Mouse (Mus musculus): Measurements from ENCODE around the gene Foxc2. TPM values are rescaled to one million over a fixed set of nuclear protein-coding genes. Genes with fewer than 3 reads are reported as not detected.

Gene Foxc2
- polyA plus RNA-seq (2014; fragmentation: Nextera tagmentation; extraction: Ambion mirVana): 3.2 and 4.2 TPM in 2 replicates

GRCm38 (mm10) chr8:121115948-121116347 is at the start of gene Foxc2:
TSS of gene Foxc2 (plus strand) at chr8:121116171.
- under 1% methylated on average over 25 of the region's 25 CpGs for WGBS
- Histone ChIP-seq H3K27ac (replicated peaks; ENCODE audit: low read depth, low read length) (no peak within 1 kb of the TSS; the same call in 1 of the 2 replicates), H3K9me3 (ENCODE audit: control insufficient read depth, low read length) (no peaks in the 10 kb centered on the region), H3K4me3 (ENCODE audit: low read depth, low read length) (peak within 1 kb of the TSS; percentile 50), H3K4me1 (ENCODE audit: control insufficient read depth, insufficient read depth, low read length) (peaks cover 28% of the 10 kb centered on the region), H3K4me2 (ENCODE audit: low read depth, severe bottlenecking) (peak within 1 kb of the TSS; percentile 88), H3K9ac (ENCODE audit: low read length) (peak within 1 kb of the TSS; percentile 63), H3K27me3 (ENCODE audit: control insufficient read depth, insufficient read depth, low read length) (peaks cover 61% of the 10 kb centered on the region), H3K36me3 (ENCODE audit: control insufficient read depth, insufficient read depth, low read length) (no peaks in the 10 kb centered on the region)
- DNase-seq (ENCODE audit: low spot score) (peak; percentile 90), ATAC-seq (ENCODE audit: insufficient number of reproducible peaks, low FRiP score, low TSS enrichment, low read depth) (peak; percentile 41; the same call in 1 of the 2 replicates)

GRCm38 (mm10) chr8:121071454-121071853 is 44.5 kb upstream of the Foxc2 start:
- H3K9ac ChIP-seq (ENCODE audit: low read length): no peak overlapping the region
- H3K36me3 ChIP-seq (ENCODE audit: control insufficient read depth, insufficient read depth, low read length): no peaks in the 10 kb centered on the region
- no peak overlapping the region for H3K4me3 ChIP-seq (ENCODE audit: low read depth, low read length)
- H3K4me2 ChIP-seq (ENCODE audit: low read depth, severe bottlenecking): no peak overlapping the region
- peaks cover 69% of the 10 kb centered on the region for H3K27me3 ChIP-seq (ENCODE audit: control insufficient read depth, insufficient read depth, low read length)
- DNase-seq (ENCODE audit: low spot score): peak; percentile 29
- H3K27ac ChIP-seq (replicated peaks; ENCODE audit: low read depth, low read length): no peak overlapping the region
- peaks cover 20% of the 10 kb centered on the region for H3K4me1 ChIP-seq (ENCODE audit: control insufficient read depth, insufficient read depth, low read length)
- H3K9me3 ChIP-seq (ENCODE audit: control insufficient read depth, low read length): no peaks in the 10 kb centered on the region
- ATAC-seq (ENCODE audit: insufficient number of reproducible peaks, low FRiP score, low TSS enrichment, low read depth): no peak
- 2% methylated on average over 12 of the region's 12 CpGs for whole genome bisulfite sequencing

- Histone ChIP-seq H3K27me3 (ENCODE audit: control insufficient read depth, insufficient read depth, low read length) (peaks cover 80% of the 10 kb centered on the region), H3K9me3 (ENCODE audit: control insufficient read depth, low read length) (no peaks in the 10 kb centered on the region), H3K9ac (ENCODE audit: low read length) (no peak overlapping the region), H3K4me1 (ENCODE audit: control insufficient read depth, insufficient read depth, low read length) (peaks cover 20% of the 10 kb centered on the region), H3K36me3 (ENCODE audit: control insufficient read depth, insufficient read depth, low read length) (no peaks in the 10 kb centered on the region), H3K27ac (replicated peaks; ENCODE audit: low read depth, low read length) (no peak overlapping the region), H3K4me3 (ENCODE audit: low read depth, low read length) (no peak overlapping the region; the same call in 1 of the 2 replicates), H3K4me2 (ENCODE audit: low read depth, severe bottlenecking) (no peak overlapping the region)
- WGBS: 16% methylated on average over 11 of the region's 11 CpGs
- DNase-seq (ENCODE audit: low spot score) (peak; percentile 42), ATAC-seq (ENCODE audit: insufficient number of reproducible peaks, low FRiP score, low TSS enrichment, low read depth) (no peak)
Observed at GRCm38 (mm10) chr8:121072406-121073130, 43.4 kb upstream of the Foxc2 start.

- Histone ChIP-seq H3K36me3 (ENCODE audit: control insufficient read depth, insufficient read depth, low read length) (no peaks in the 10 kb centered on the region), H3K27ac (replicated peaks; ENCODE audit: low read depth, low read length) (no peak overlapping the region), H3K27me3 (ENCODE audit: control insufficient read depth, insufficient read depth, low read length) (peaks cover 88% of the 10 kb centered on the region), H3K9me3 (ENCODE audit: control insufficient read depth, low read length) (no peaks in the 10 kb centered on the region), H3K9ac (ENCODE audit: low read length) (no peak overlapping the region), H3K4me2 (ENCODE audit: low read depth, severe bottlenecking) (peak overlapping the region; percentile 41), H3K4me1 (ENCODE audit: control insufficient read depth, insufficient read depth, low read length) (peaks cover 20% of the 10 kb centered on the region), H3K4me3 (ENCODE audit: low read depth, low read length) (peak overlapping the region; percentile 20)
- DNase-seq (ENCODE audit: low spot score) (peak; percentile 49), ATAC-seq (ENCODE audit: insufficient number of reproducible peaks, low FRiP score, low TSS enrichment, low read depth) (no peak)
- WGBS: under 1% methylated on average over 48 of the region's 48 CpGs
Observed at GRCm38 (mm10) chr8:121073174-121074107, 42.5 kb upstream of the Foxc2 start.

- no peak for DNase-seq (ENCODE audit: low spot score)
- no peak overlapping the region for H3K4me3 ChIP-seq (ENCODE audit: low read depth, low read length)
Observed at GRCm38 (mm10) chr8:121074108-121074847, 41.7 kb upstream of the Foxc2 start.

GRCm38 (mm10) chr8:121074848-121075145 is 41.2 kb upstream of the Foxc2 start:
- no peak overlapping the region for H3K9ac ChIP-seq (ENCODE audit: low read length)
- under 1% methylated on average over 10 of the region's 10 CpGs for WGBS
- H3K36me3 ChIP-seq (ENCODE audit: control insufficient read depth, insufficient read depth, low read length): no peaks in the 10 kb centered on the region
- peaks cover 94% of the 10 kb centered on the region for H3K27me3 ChIP-seq (ENCODE audit: control insufficient read depth, insufficient read depth, low read length)
- H3K27ac ChIP-seq (replicated peaks; ENCODE audit: low read depth, low read length): no peak overlapping the region
- H3K4me3 ChIP-seq (ENCODE audit: low read depth, low read length): no peak overlapping the region
- peak; percentile 60 for DNase-seq (ENCODE audit: low spot score)
- ATAC-seq (ENCODE audit: insufficient number of reproducible peaks, low FRiP score, low TSS enrichment, low read depth): no peak
- no peaks in the 10 kb centered on the region for H3K9me3 ChIP-seq (ENCODE audit: control insufficient read depth, low read length)
- peaks cover 20% of the 10 kb centered on the region for H3K4me1 ChIP-seq (ENCODE audit: control insufficient read depth, insufficient read depth, low read length)
- H3K4me2 ChIP-seq (ENCODE audit: low read depth, severe bottlenecking): no peak overlapping the region

More at GRCm38 (mm10) chr8:121074108-121074847, 41.7 kb upstream of the Foxc2 start:
- H3K9ac ChIP-seq (ENCODE audit: low read length): no peak overlapping the region
- no peak for ATAC-seq (ENCODE audit: insufficient number of reproducible peaks, low FRiP score, low TSS enrichment, low read depth)
- H3K9me3 ChIP-seq (ENCODE audit: control insufficient read depth, low read length): no peaks in the 10 kb centered on the region
- no peak overlapping the region for H3K4me2 ChIP-seq (ENCODE audit: low read depth, severe bottlenecking)
- peaks cover 93% of the 10 kb centered on the region for H3K27me3 ChIP-seq (ENCODE audit: control insufficient read depth, insufficient read depth, low read length)
- WGBS: 3% methylated on average over 15 of the region's 15 CpGs
- H3K4me1 ChIP-seq (ENCODE audit: control insufficient read depth, insufficient read depth, low read length): peaks cover 20% of the 10 kb centered on the region
- no peaks in the 10 kb centered on the region for H3K36me3 ChIP-seq (ENCODE audit: control insufficient read depth, insufficient read depth, low read length)
- no peak overlapping the region for H3K27ac ChIP-seq (replicated peaks; ENCODE audit: low read depth, low read length)

GRCm38 (mm10) chr8:121075936-121076335 is 40.0 kb upstream of the Foxc2 start:
- peak; percentile 45 for DNase-seq (ENCODE audit: low spot score)
- H3K27ac ChIP-seq (replicated peaks; ENCODE audit: low read depth, low read length): no peak overlapping the region

GRCm38 (mm10) chr8:121076555-121076954 is 39.4 kb upstream of the Foxc2 start:
- ATAC-seq (ENCODE audit: insufficient number of reproducible peaks, low FRiP score, low TSS enrichment, low read depth): no peak
- Histone ChIP-seq H3K9ac (ENCODE audit: low read length) (no peak overlapping the region), H3K4me3 (ENCODE audit: low read depth, low read length) (no peak overlapping the region), H3K4me1 (ENCODE audit: control insufficient read depth, insufficient read depth, low read length) (peaks cover 16% of the 10 kb centered on the region), H3K27me3 (ENCODE audit: control insufficient read depth, insufficient read depth, low read length) (peaks cover 94% of the 10 kb centered on the region), H3K27ac (replicated peaks; ENCODE audit: low read depth, low read length) (no peak overlapping the region), H3K9me3 (ENCODE audit: control insufficient read depth, low read length) (no peaks in the 10 kb centered on the region), H3K36me3 (ENCODE audit: control insufficient read depth, insufficient read depth, low read length) (no peaks in the 10 kb centered on the region), H3K4me2 (ENCODE audit: low read depth, severe bottlenecking) (no peak overlapping the region)
- no peak for DNase-seq (ENCODE audit: low spot score)
- 17% methylated on average over 7 of the region's 7 CpGs for WGBS

More at GRCm38 (mm10) chr8:121075936-121076335, 40.0 kb upstream of the Foxc2 start:
- Histone ChIP-seq H3K4me2 (ENCODE audit: low read depth, severe bottlenecking) (no peak overlapping the region), H3K4me1 (ENCODE audit: control insufficient read depth, insufficient read depth, low read length) (peaks cover 22% of the 10 kb centered on the region), H3K9ac (ENCODE audit: low read length) (no peak overlapping the region), H3K36me3 (ENCODE audit: control insufficient read depth, insufficient read depth, low read length) (no peaks in the 10 kb centered on the region), H3K4me3 (ENCODE audit: low read depth, low read length) (no peak overlapping the region), H3K9me3 (ENCODE audit: control insufficient read depth, low read length) (no peaks in the 10 kb centered on the region), H3K27me3 (ENCODE audit: control insufficient read depth, insufficient read depth, low read length) (peaks cover 94% of the 10 kb centered on the region)
- no peak for ATAC-seq (ENCODE audit: insufficient number of reproducible peaks, low FRiP score, low TSS enrichment, low read depth)
- WGBS: 4% methylated on average over 13 of the region's 13 CpGs

All from limb, embryonic 11.5 days (tissue).